Mouse (Mus musculus) heart, adult 2 months (tissue): Measurements from ENCODE around the gene Nlrx1.

Experiments
- CTCF ChIP-seq: fragments of 200-600 bp; IDR thresholded peaks from 2 replicates; pipeline ENCODE4 v1.8.1; 2022; ENCODE audit warnings: antibody characterized with exemption, mild to moderate bottlenecking, moderate library complexity
- POLR2A ChIP-seq: fragments of 200-500 bp; IDR thresholded peaks from 2 replicates; pipeline ENCODE4 v1.6.1; 2011; ENCODE audit warnings: mild to moderate bottlenecking, low read depth, low read length, control low read depth; ENCODE audit not compliant: insufficient read depth

DNA sequence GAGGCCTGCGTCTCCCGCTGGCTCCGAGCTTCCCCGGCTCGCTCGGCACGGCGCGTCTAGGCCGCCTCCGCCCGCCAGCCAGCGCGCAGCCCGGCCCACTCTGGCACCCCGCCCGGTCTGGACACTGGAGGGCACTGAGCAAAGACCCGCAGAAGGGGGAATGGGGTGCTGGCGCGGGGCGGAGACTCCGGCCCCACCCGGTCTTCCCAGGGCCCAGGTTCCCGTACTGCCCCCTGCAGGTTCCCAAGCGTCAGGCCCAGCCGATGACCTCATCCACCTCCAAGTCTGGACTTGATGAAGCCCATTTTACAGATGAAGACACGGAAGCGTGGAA is 405 bp downstream of the Nlrx1 start:
- TF ChIP-seq CTCF (peak; percentile 87), POLR2A (0 out of 2 replicates have a peak, but pooled peaks have one; percentile 46)
